Mouse (Mus musculus): ENCODE results near the gene Negr1. TPM values are rescaled to one million over a fixed set of nuclear protein-coding genes. Genes with fewer than 3 reads are reported as not detected.

Negr1 gene
- polyA plus RNA-seq, 1 experiment from 2014 or later, result 61.9 TPM

DNA sequence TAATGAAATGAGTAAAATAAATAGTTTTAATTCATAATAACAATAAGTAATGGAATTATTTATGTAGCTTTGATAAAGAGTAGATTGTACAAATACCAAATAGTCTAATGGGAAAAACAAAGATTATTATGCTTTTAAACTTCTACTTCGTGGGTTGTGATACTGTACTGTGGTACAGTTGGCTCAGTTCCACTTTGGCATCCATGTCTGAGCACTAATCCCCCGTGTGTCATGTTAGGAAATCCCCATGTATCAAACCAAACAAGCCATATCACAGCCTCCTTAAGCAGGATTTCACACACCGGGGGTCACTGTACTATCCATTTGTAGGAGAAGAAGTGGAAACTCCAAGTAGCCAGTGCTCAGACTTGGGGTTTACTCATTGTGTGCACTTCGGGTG lies 329.4 kb downstream of the Negr1 start:
- WGBS, result 69% methylated on average over 4 of the region's 4 CpGs
- Histone ChIP-seq H3K4me2 (ENCODE audit: low read length) (no peak overlapping the region), H3K36me3 (ENCODE audit: control insufficient read depth, insufficient read depth, low read length) (no peaks in the 10 kb centered on the region), H3K27me3 (ENCODE audit: control insufficient read depth, insufficient read depth, low read length) (no peaks in the 10 kb centered on the region), H3K9me3 (ENCODE audit: control insufficient read depth, low read length) (no peaks in the 10 kb centered on the region), H3K9ac (replicated peaks; ENCODE audit: low read length) (no peak overlapping the region), H3K4me1 (ENCODE audit: control insufficient read depth, insufficient read depth, low read length) (peaks cover 9% of the 10 kb centered on the region; the same call in 1 of the 2 replicates), H3K4me3 (replicated peaks; ENCODE audit: low read depth, low read length) (no peak overlapping the region), H3K27ac (replicated peaks; ENCODE audit: low read depth, low read length) (no peak overlapping the region)
- ATAC-seq (ENCODE audit: low FRiP score, low TSS enrichment), result no peak
- DNase-seq, result no peak

DNA sequence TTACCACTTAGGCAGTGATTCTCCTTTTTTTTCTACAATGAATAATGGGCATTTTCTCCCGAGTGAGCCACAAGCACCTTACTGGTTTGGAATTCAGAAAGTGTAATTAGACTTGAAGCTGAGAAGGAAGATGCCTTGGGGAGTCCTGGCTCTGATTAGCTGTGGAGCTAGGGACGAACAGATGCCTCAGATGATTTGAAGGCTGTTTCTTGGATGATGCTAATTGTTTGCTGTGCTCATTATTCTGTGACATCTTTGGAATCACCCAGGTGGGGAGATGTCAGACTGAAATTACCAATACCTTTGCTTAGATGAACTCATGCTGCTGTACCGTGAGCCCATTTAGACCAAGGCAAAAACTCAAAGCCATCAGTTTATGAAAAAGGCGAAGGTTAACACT lies 333.7 kb downstream of the Negr1 start:
- peaks cover 13% of the 10 kb centered on the region; the same call in 1 of the 2 replicates for H3K4me1 ChIP-seq (ENCODE audit: control insufficient read depth, insufficient read depth, low read length)
- H3K4me3 ChIP-seq (replicated peaks; ENCODE audit: low read depth, low read length), result no peak overlapping the region
- no peaks in the 10 kb centered on the region for H3K27me3 ChIP-seq (ENCODE audit: control insufficient read depth, insufficient read depth, low read length)
- DNase-seq (peak; percentile 36), ATAC-seq (ENCODE audit: low FRiP score, low TSS enrichment) (peak; percentile 48; the same call in 1 of the 2 replicates)
- H3K36me3 ChIP-seq (ENCODE audit: control insufficient read depth, insufficient read depth, low read length), result no peaks in the 10 kb centered on the region
- WGBS, result 36% methylated on average over 4 of the region's 4 CpGs
- H3K4me2 ChIP-seq (ENCODE audit: low read length), result no peak overlapping the region
- H3K9me3 ChIP-seq (ENCODE audit: control insufficient read depth, low read length), result no peaks in the 10 kb centered on the region
- peak overlapping the region; percentile 55 for H3K27ac ChIP-seq (replicated peaks; ENCODE audit: low read depth, low read length)
- no peak overlapping the region for H3K9ac ChIP-seq (replicated peaks; ENCODE audit: low read length)

DNA sequence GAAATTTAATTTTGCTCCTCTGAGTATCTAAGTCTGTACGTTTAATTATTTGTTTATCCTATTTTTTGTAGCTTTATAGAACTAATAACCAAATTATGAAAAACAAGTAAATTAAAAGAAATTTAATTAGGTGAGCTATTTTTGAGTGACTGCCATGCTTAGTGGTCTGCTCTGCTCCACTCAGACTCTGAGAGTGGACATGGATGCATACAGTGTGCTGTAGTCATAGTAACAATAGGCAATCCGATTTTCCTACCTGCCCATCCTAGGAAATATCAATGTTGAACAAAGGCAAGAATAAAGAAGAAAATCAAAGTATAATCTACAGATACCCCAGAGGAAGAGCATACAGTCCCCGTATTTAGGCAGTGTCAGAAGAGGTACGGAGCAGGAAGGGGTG lies 334.5 kb downstream of the Negr1 start:
- H3K36me3 ChIP-seq (ENCODE audit: control insufficient read depth, insufficient read depth, low read length), result no peaks in the 10 kb centered on the region
- H3K4me2 ChIP-seq (ENCODE audit: low read length), result no peak overlapping the region
- ATAC-seq (ENCODE audit: low FRiP score, low TSS enrichment) (no peak), DNase-seq (no peak)
- H3K9ac ChIP-seq (replicated peaks; ENCODE audit: low read length), result no peak overlapping the region
- WGBS, result 80% methylated on average over 4 of the region's 4 CpGs
- no peaks in the 10 kb centered on the region for H3K27me3 ChIP-seq (ENCODE audit: control insufficient read depth, insufficient read depth, low read length)
- H3K27ac ChIP-seq (replicated peaks; ENCODE audit: low read depth, low read length), result no peak overlapping the region; the same call in 1 of the 2 replicates
- H3K4me1 ChIP-seq (ENCODE audit: control insufficient read depth, insufficient read depth, low read length), result peaks cover 13% of the 10 kb centered on the region; the same call in 1 of the 2 replicates
- H3K9me3 ChIP-seq (ENCODE audit: control insufficient read depth, low read length), result no peaks in the 10 kb centered on the region
- no peak overlapping the region for H3K4me3 ChIP-seq (replicated peaks; ENCODE audit: low read depth, low read length)

DNA sequence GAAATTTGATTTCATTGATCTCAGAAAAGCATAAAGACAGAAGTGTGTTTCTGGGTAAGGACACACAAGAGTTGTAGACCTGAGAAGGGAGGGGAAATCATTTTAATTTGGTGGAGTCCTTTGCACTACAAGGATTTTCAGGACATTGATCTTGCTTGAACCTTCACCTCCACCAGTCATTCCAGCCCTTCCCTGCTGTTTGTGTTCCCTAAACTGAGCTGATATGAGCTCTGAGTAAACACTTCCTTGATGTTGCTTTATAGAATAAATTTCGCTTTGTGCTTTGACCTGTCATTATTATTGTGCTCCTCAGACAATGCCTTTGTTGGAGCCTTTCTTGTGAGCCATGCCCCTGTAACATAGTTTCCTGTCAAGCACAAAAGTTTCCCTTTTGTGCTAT lies 335.0 kb downstream of the Negr1 start:
- DNase-seq, result no peak
- ATAC-seq (ENCODE audit: low FRiP score, low TSS enrichment), result no peak
- WGBS, result 59% methylated on average over 1 of the region's 1 CpGs
- H3K4me2 ChIP-seq (ENCODE audit: low read length), result no peak overlapping the region
- H3K27ac ChIP-seq (replicated peaks; ENCODE audit: low read depth, low read length), result no peak overlapping the region; the same call in 1 of the 2 replicates
- H3K9ac ChIP-seq (replicated peaks; ENCODE audit: low read length), result no peak overlapping the region
- H3K4me3 ChIP-seq (replicated peaks; ENCODE audit: low read depth, low read length), result no peak overlapping the region
- H3K27me3 ChIP-seq (ENCODE audit: control insufficient read depth, insufficient read depth, low read length), result no peaks in the 10 kb centered on the region
- no peaks in the 10 kb centered on the region for H3K36me3 ChIP-seq (ENCODE audit: control insufficient read depth, insufficient read depth, low read length)
- no peaks in the 10 kb centered on the region for H3K9me3 ChIP-seq (ENCODE audit: control insufficient read depth, low read length)
- H3K4me1 ChIP-seq (ENCODE audit: control insufficient read depth, insufficient read depth, low read length), result peaks cover 13% of the 10 kb centered on the region; the same call in 1 of the 2 replicates

DNA sequence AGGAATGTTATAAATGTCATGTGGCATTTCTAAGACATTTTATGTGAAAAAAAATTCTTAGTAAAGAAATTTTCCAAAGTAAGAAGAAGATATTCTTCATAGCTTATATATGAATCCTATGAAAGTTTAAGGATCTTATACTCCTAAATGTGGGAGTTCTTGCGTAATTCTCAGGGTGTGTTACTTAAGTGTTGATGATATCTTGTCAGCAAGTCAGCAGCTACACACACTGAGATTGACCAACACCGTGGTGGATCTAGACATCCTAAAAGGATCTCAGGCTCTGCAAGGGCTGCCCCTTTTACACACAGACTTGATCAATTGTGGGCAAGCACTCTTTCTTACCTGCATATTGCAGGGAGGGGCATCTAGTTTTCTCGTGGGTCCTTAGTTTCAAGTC lies 339.5 kb downstream of the Negr1 start:
- H3K9ac ChIP-seq (replicated peaks; ENCODE audit: low read length), result no peak overlapping the region
- peaks cover 8% of the 10 kb centered on the region for H3K4me1 ChIP-seq (ENCODE audit: control insufficient read depth, insufficient read depth, low read length)
- H3K27me3 ChIP-seq (ENCODE audit: control insufficient read depth, insufficient read depth, low read length), result no peaks in the 10 kb centered on the region
- no peaks in the 10 kb centered on the region for H3K9me3 ChIP-seq (ENCODE audit: control insufficient read depth, low read length)
- H3K4me3 ChIP-seq (replicated peaks; ENCODE audit: low read depth, low read length), result no peak overlapping the region
- ATAC-seq (ENCODE audit: low FRiP score, low TSS enrichment) (no peak), DNase-seq (no peak)
- WGBS, result 98% methylated on average over 3 of the region's 3 CpGs
- no peaks in the 10 kb centered on the region for H3K36me3 ChIP-seq (ENCODE audit: control insufficient read depth, insufficient read depth, low read length)
- H3K4me2 ChIP-seq (ENCODE audit: low read length), result no peak overlapping the region
- no peak overlapping the region for H3K27ac ChIP-seq (replicated peaks; ENCODE audit: low read depth, low read length)

DNA sequence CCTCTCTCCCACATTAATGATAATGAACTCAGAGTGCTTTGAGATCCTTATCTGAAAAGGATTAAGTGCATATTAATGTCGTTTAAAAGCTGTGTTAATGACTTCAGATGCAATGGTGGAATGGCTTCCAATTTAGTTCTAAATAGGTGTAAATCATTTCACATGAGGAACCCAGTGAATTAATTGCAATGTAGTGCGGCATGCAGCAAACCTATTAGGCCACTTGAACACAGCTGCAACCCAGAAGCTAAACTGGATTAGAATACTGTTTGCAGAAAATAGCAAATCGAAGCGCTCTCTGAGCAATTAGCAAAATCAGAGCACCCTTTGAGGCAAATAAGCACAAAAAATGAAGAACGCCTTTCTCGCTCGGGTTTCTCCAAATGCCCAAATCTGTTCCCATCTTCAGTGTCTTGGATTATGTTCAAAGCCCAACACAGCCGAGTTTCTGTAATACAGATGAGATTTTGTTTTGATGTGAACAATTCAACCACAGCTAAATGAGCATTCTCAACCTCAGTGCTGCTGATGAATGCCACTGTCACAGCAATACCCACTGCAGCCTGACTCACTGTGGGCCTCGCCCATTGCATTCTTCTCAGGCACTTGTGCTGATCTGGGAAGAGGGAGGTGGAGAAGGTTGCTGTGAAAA lies 342.5 kb downstream of the Negr1 start:
- Histone ChIP-seq H3K9ac (replicated peaks; ENCODE audit: low read length) (no peak overlapping the region), H3K27ac (replicated peaks; ENCODE audit: low read depth, low read length) (peak overlapping the region; percentile 61; the same call in 1 of the 2 replicates), H3K27me3 (ENCODE audit: control insufficient read depth, insufficient read depth, low read length) (no peaks in the 10 kb centered on the region), H3K4me2 (ENCODE audit: low read length) (no peak overlapping the region), H3K36me3 (ENCODE audit: control insufficient read depth, insufficient read depth, low read length) (no peaks in the 10 kb centered on the region), H3K4me1 (ENCODE audit: control insufficient read depth, insufficient read depth, low read length) (peaks cover 5% of the 10 kb centered on the region), H3K4me3 (replicated peaks; ENCODE audit: low read depth, low read length) (no peak overlapping the region), H3K9me3 (ENCODE audit: control insufficient read depth, low read length) (no peaks in the 10 kb centered on the region)
- 60% methylated on average over 9 of the region's 9 CpGs for WGBS
- ATAC-seq (ENCODE audit: low FRiP score, low TSS enrichment) (no peak), DNase-seq (peak; percentile 40)

DNA sequence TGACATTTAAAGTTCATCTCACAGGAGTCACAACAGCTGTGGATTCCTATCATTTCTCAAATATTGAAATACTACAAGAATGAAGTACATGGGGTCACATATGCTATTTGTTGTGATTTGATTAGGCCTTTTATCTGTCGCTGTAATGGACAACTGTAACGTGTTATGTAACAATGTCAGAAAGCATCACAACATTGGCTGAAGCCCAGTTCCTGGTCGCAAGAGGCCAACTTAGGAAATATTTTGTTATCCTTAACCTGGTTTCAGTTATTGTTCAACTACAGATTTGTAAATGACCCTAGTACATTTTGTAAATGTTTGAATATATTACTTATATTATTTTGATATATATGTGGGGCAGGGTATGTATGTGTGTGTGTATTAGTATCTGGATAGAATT lies 351.2 kb downstream of the Negr1 start:
- Histone ChIP-seq H3K27ac (replicated peaks; ENCODE audit: low read depth, low read length) (no peak overlapping the region), H3K36me3 (ENCODE audit: control insufficient read depth, insufficient read depth, low read length) (no peaks in the 10 kb centered on the region), H3K27me3 (ENCODE audit: control insufficient read depth, insufficient read depth, low read length) (no peaks in the 10 kb centered on the region), H3K4me2 (ENCODE audit: low read length) (no peak overlapping the region), H3K9ac (replicated peaks; ENCODE audit: low read length) (no peak overlapping the region), H3K9me3 (ENCODE audit: control insufficient read depth, low read length) (no peaks in the 10 kb centered on the region), H3K4me3 (replicated peaks; ENCODE audit: low read depth, low read length) (no peak overlapping the region), H3K4me1 (ENCODE audit: control insufficient read depth, insufficient read depth, low read length) (no peaks in the 10 kb centered on the region)
- DNase-seq (no peak), ATAC-seq (ENCODE audit: low FRiP score, low TSS enrichment) (no peak)
- WGBS, result 96% methylated on average over 3 of the region's 3 CpGs

DNA sequence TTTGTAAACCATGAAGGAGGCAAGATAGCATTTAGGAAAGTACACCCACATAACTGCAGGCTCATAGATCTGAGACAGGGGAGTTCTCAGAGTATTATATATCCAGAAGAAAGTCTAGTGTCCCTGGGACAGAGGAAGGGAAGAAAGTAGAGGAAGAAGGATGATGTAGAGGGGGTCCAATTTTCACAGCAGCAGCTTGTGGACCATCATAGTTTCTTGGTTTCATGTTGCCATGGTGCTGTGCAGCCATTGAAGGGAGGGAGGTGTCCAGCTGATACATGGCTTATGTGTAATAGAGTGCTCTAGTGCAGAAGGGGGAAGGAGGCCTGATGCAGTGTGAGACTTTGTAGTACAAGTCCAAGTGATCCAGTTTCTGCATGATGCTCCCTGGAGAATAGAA lies 359.8 kb downstream of the Negr1 start:
- Histone ChIP-seq H3K27ac (replicated peaks; ENCODE audit: low read depth, low read length) (no peak overlapping the region), H3K4me1 (ENCODE audit: control insufficient read depth, insufficient read depth, low read length) (0 out of 2 replicates have a peak, but pooled peaks cover 6% of the 10 kb centered on the region)

DNA sequence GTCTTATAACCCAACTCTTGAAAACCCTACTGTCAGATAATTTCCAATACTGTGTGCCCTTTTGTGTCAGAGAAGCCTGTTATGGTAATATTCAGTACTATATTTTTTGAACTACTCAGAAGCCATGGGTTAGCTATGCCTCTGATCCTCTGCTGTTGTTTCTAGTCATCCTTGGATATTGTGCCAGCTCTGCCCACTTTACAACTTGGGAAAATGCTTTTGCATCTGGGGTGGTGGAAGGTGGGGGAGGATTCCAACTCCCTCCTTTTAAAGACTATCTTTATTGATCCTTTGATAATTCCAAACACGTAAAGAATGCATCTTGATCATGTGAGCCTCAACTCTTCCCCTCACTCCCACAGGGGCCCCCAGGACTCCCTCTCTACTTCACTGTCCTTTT lies 361.6 kb downstream of the Negr1 start:
- Histone ChIP-seq H3K4me1 (ENCODE audit: control insufficient read depth, insufficient read depth, low read length) (0 out of 2 replicates have a peak, but pooled peaks cover 6% of the 10 kb centered on the region), H3K27ac (replicated peaks; ENCODE audit: low read depth, low read length) (no peak overlapping the region), H3K36me3 (ENCODE audit: control insufficient read depth, insufficient read depth, low read length) (no peaks in the 10 kb centered on the region), H3K9me3 (ENCODE audit: control insufficient read depth, low read length) (no peaks in the 10 kb centered on the region), H3K4me2 (ENCODE audit: low read length) (no peak overlapping the region), H3K27me3 (ENCODE audit: control insufficient read depth, insufficient read depth, low read length) (no peaks in the 10 kb centered on the region), H3K4me3 (replicated peaks; ENCODE audit: low read depth, low read length) (no peak overlapping the region), H3K9ac (replicated peaks; ENCODE audit: low read length) (no peak overlapping the region)
- DNase-seq (no peak), ATAC-seq (ENCODE audit: low FRiP score, low TSS enrichment) (no peak)
- 71% methylated on average over 1 of the region's 1 CpGs for WGBS

More for the DNA sequence above, 359.8 kb downstream of the Negr1 start:
- no peak overlapping the region for H3K9ac ChIP-seq (replicated peaks; ENCODE audit: low read length)
- H3K4me3 ChIP-seq (replicated peaks; ENCODE audit: low read depth, low read length), result no peak overlapping the region
- DNase-seq (no peak), ATAC-seq (ENCODE audit: low FRiP score, low TSS enrichment) (no peak)
- H3K36me3 ChIP-seq (ENCODE audit: control insufficient read depth, insufficient read depth, low read length), result no peaks in the 10 kb centered on the region
- no peak overlapping the region for H3K4me2 ChIP-seq (ENCODE audit: low read length)
- H3K27me3 ChIP-seq (ENCODE audit: control insufficient read depth, insufficient read depth, low read length), result no peaks in the 10 kb centered on the region
- H3K9me3 ChIP-seq (ENCODE audit: control insufficient read depth, low read length), result no peaks in the 10 kb centered on the region
